Mouse (Mus musculus): ENCODE data around the gene Gm10295.

The Gm10295 gene

GRCm38 (mm10) chr7:71351364-71351763, at the start of gene Gm10295:
TSS of gene Gm10295 (minus strand) at chr7:71351485.
- DNase-seq (ENCODE audit: low read depth), result no peak

DNA sequence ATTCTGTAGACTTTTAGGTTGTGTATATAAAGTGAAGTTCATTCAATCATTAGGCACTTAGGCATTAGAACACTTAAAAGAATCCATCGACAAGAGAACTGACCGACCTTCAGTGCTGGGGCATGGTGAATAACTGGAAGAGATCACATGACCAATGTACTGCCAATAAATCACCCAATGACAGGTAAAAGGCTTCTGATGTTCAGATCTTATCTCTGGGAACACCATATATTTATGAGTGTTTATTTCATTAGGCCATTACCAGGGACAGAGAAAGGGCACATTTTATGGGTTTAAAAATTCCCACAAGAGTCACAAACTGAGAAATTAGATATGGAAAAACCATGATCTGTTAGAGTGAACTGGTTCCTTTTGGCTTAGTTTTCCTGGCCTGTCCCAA, 49.7 kb upstream of the Gm10295 start:
- DNase-seq (ENCODE audit: low read depth), result no peak

- DNase-seq (ENCODE audit: low read depth), result no peak
These were observed 48.8 kb upstream of the Gm10295 start for GRCm38 (mm10) chr7:71399891-71400632.

- DNase-seq (ENCODE audit: low read depth), result no peak
These were observed 47.9 kb upstream of the Gm10295 start for GRCm38 (mm10) chr7:71398959-71399756.

DNA sequence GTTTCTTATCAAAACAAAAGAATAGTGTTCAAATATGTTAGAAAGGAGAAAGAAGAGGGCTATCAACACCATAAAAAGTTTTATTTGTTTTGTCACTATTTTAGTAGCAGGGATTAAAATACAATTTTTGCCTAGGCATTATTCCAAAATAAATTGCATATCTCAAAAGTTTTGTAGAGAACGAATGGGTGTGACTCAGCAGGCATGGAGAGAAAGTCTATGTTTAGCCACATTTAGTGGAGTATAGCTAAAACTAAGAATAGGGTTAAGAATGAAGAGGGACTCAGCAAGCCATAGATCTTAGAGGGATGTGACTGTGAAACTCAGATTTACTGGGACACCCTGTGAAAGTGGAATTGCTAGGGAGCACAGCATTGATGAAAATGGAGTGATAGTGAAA, 47.1 kb upstream of the Gm10295 start:
- DNase-seq (ENCODE audit: low read depth), result no peak

DNA sequence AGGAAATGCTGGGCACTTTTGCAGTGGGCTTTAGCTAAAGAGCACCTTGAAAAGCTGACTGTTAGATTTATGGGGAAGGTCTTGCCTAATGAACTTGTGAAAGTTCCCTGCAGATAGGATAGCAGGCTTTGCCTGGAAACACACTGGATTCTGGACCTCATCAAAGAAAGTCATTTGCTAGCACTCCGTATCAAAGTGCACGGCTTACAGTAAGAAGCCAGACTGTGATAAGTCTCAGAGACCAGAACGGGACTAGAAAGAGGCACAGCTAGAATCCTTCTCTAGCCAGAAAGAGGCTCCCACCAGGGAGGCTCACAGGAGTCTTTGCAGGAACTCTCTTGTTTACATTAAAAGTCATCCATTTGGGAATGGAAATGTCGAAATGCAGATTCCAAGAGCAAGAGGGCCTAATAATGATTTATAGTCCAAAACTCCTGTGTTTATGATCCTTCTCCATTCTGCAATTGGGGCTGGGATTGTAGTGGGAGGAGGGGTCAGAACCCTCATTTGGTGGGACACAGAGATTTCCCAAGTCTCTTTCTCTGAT, 41.6 kb upstream of the Gm10295 start:
- no peak for DNase-seq (ENCODE audit: low read depth)

GRCm38 (mm10) chr7:71391333-71391732, 40.0 kb upstream of the Gm10295 start:
- no peak for DNase-seq (ENCODE audit: low read depth)

- no peak for DNase-seq (ENCODE audit: low read depth)
These were observed 39.0 kb upstream of the Gm10295 start for GRCm38 (mm10) chr7:71390291-71390690.

DNA sequence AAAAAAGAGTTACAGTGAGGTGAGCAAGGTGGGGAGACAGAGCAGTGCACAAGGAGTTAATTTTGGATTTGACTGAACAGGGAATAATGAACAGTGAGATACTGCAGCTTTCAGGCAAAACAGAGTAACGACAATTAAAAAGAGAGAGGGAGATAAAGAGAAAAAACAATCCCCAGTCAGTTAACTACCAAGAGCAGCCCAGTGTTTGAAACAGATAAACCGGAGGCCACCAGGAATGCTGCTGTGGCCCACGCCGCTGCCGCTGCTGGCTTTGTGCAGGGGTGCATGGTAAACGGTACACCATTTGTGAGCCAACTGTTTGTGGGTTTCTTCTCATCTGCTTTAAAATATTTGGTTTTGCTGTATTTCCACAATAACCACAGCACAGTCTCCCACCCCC, 34.8 kb upstream of the Gm10295 start:
- DNase-seq (ENCODE audit: low read depth), result no peak

DNA sequence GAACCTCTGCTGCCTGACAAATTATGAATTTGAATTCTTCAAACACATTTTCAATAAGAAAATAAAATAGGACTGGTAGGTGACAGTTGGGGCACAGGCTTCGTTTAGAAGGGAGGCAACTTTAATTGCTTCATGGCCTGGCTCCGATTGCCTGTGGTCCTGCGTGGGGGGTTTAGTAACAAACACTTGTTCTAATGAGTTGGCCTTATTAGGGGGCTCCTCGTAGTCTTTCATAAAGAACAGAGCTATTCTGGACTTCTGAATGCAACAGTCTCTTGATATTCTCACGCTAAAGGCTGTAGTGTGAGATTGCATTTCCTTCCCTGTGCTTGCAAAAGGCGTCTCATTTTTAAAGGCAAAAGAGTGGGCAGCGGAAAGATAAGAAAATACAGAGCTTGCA, 33.6 kb upstream of the Gm10295 start:
- DNase-seq (ENCODE audit: low read depth), result no peak

GRCm38 (mm10) chr7:71383341-71384130, 32.3 kb upstream of the Gm10295 start:
- no peak for DNase-seq (ENCODE audit: low read depth)

DNA sequence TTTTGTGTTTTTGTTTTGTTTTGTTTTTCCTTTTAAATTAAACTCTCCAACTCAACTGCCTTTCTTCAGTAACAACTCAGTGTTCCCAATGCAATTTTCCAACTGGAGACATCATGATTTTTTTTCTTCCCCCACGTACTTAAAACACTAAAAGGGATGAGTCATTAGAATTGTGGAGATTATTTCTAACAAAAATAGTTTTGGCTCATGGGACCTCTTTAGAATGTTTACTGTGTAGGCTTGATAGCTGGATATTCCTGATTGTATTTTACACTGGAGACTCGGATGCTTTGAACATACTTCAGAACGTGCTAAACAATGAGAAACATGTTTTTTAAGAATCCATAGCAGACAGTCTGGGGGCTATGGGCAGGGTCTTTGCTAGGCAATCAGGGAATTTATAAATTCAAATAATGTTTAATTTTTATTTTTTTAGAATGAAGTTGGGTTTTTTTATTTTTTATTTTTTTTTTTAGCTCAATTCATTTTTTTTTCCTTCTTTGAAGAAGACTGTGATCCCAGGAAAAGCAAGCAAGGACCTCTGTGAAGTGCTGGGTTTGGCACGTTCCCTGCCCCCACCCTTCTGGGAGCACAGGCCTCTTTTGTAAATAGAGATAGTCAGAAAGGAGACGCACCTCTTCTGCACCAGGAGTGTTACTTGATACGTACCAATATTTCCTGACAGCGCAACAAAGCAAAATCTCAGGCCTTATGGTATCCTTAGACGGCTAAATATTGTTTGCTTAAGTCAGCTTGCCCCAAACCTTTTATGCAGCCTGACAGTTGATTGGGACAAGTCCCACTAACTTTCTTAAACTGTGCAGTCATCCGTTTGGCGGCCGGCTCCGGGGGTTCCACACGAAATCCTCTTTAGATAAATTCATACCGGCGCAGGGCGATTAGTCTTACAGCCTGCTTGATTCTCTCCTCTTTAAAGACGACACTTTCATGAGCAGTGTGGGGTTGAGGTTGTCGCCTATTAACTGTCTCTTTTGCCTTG, 28.8 kb upstream of the Gm10295 start:
- DNase-seq (ENCODE audit: low read depth), result no peak

DNA sequence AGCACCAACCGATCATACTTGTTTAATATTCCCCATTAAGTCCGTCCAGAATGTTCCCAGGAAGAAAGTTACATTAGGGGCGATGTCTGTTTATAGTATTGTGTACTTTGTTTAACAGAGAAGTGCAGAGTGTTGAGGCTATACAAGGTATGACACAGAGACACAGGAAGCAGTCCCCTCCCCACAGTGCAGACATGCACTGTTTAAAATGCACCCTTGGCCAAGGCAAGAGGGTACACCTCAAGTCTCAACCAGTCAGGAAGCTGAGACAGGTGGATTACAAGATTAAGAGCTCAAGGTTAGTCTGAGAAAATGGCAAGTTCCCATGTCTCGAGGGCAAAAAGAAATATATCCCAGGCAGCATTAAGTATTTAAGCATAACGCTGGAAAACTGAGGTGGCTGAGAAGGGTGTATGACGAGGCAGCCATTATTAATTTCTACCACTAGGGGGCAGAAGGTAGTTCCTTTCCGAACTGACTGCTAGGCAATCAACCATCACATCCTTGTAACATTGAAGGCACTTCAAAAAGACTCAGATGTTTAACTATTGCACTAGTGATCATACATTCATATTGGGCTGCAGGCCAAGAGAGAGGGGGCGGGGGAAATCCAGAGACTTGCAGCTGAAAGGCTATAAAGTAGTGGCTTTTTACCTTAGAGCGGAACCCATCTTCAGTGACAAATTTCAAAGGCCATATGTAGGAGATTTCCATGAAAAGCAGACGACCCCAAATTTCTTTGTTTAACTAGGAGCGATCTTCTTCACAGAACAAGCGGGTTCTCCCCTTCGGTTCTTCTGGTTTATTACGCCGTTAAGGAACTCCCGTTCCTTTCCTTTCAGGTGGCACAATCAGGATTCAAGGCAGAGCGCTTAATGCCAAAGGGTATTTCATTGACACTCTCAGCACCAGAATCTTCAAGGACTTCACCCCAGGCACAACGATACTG, 27.8 kb upstream of the Gm10295 start:
- no peak for DNase-seq (ENCODE audit: low read depth)

GRCm38 (mm10) chr7:71377983-71378382, 26.7 kb upstream of the Gm10295 start:
- no peak for DNase-seq (ENCODE audit: low read depth)

DNA sequence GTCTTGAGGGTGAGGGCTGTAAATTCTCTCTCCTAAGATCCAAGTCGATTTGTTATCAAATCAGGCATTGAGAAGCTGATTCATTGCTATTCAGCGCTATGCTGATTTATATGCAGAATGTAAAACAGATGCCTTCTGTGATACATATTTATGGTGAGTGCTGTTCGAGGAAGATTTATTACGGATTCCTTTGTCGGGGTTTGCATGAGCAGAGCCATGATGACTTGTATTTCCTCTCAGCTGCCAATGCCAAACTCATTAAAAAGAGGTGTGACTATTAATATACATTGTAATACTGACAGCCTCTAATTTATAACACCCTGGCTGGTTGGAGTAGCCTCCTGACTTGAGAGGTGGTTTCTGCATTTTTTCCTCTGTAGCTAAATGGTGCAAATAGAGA, 22.8 kb upstream of the Gm10295 start:
- no peak for DNase-seq (ENCODE audit: low read depth)

- no peak for DNase-seq (ENCODE audit: low read depth)
These were observed 20.6 kb upstream of the Gm10295 start for GRCm38 (mm10) chr7:71371916-71372315.

GRCm38 (mm10) chr7:71370746-71371145, 19.5 kb upstream of the Gm10295 start:
- DNase-seq (ENCODE audit: low read depth), result no peak

DNA sequence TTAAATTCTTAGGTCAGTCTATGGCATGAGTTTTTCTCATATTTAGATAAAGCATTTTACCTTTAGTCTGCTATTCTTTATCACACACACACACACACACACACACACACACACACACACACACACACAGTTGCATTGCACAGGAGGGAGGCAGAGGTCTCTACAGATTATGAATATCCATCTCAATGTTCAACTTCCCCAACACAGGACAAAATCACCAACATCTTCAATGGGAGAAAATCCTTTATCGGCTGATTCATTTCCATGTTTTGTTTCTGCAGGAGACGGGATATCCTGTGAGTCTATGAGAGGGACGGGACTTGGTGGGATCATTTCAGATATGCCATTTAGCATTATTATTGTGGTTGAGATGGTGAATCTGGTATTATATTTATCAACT, 18.8 kb upstream of the Gm10295 start:
- no peak for DNase-seq (ENCODE audit: low read depth)

- no peak for DNase-seq (ENCODE audit: low read depth)
These were observed 17.4 kb upstream of the Gm10295 start for GRCm38 (mm10) chr7:71368543-71369181.
